Mouse (Mus musculus) neural tube, embryonic 14.5 days (tissue): ENCODE results near the gene Herc1. TPM values are rescaled to one million over a fixed set of nuclear protein-coding genes. Genes with fewer than 3 reads are reported as not detected.

Experiments
- ATAC-seq: fragments of 200-750 bp; cut with Nextera tagmentation; 2 replicates; pipeline ENCODE4 v1.8.0; 2017; ENCODE audit warnings: low read depth, mild to moderate bottlenecking, moderate TSS enrichment, moderate library complexity
- H3K27ac ChIP-seq: fragments of 300-500 bp; sonication (generic); 2 replicates; pipeline ENCODE4 v1.5.1; 2014; ENCODE audit warnings: low read depth, mild to moderate bottlenecking, control low read depth, low read length, moderate library complexity, mixed read lengths
- H3K27me3 ChIP-seq: fragments of 300-500 bp; sonication (generic); 2 replicates; pipeline ENCODE4 v1.6.1; 2014; ENCODE audit warnings: low read length; ENCODE audit not compliant: control insufficient read depth, insufficient read depth
- H3K36me3 ChIP-seq: fragments of 300-500 bp; sonication (generic); 2 replicates; pipeline ENCODE4 v1.6.1; 2014; ENCODE audit warnings: low read length, mixed read lengths; ENCODE audit not compliant: control insufficient read depth, insufficient read depth
- H3K4me1 ChIP-seq: fragments of 300-500 bp; sonication (generic); 2 replicates; pipeline ENCODE4 v1.6.1; 2014; ENCODE audit warnings: low read length; ENCODE audit not compliant: control insufficient read depth, insufficient read depth
- H3K4me2 ChIP-seq: fragments of 300-500 bp; sonication (generic); 2 replicates; pipeline ENCODE4 v1.6.1; 2014; ENCODE audit warnings: mild to moderate bottlenecking, low read depth, low read length, control low read depth
- H3K4me3 ChIP-seq: fragments of 300-500 bp; sonication (generic); 2 replicates; pipeline ENCODE4 v1.5.1; 2014; ENCODE audit warnings: low read depth, low read length, control low read depth, mixed read lengths
- H3K9ac ChIP-seq: fragments of 300-500 bp; sonication (generic); replicated peaks from 2 replicates; pipeline ENCODE4 v1.6.1; 2014; ENCODE audit warnings: low read depth, mild to moderate bottlenecking, control low read depth, low read length, mixed read lengths
- H3K9me3 ChIP-seq: fragments of 300-500 bp; sonication (generic); 2 replicates; pipeline ENCODE4 v1.6.1; 2016; ENCODE audit warnings: low read length; ENCODE audit not compliant: control insufficient read depth
- WGBS: fragments of 180-500 bp; shearing (Covaris S2); extraction: QIAGEN DNeasy Blood & Tissue Kit; methylation state at CpG from one replicate; pipeline ENCODE4 v1.1.7; 2014; 5-methylcytosine and 5-hydroxymethylcytosine counted together
- polyA plus RNA-seq: library from polyadenylated mRNA; unstranded; fragments of >200 nt; fragmentation: Nextera tagmentation; extraction: Ambion mirVana; gene quantifications from 2 replicates; pipeline ENCODE4 v1.2.1, GENCODE M21; 2014

Herc1 gene
- polyA plus RNA-seq, 1 experiment from 2014 or later, result 66.7 TPM

GRCm38 (mm10) chr9:66517746-66518145 is 167.5 kb downstream of the Herc1 start:
- H3K9ac ChIP-seq, result no peak overlapping the region
- H3K4me3 ChIP-seq, result no peak overlapping the region
- H3K4me1 ChIP-seq, result peaks cover 7% of the 10 kb centered on the region; the same call in 1 of the 2 replicates
- H3K9me3 ChIP-seq, result no peaks in the 10 kb centered on the region
- ATAC-seq, result no peak
- no peaks in the 10 kb centered on the region for H3K27me3 ChIP-seq
- WGBS, result 91% methylated on average over 10 of the region's 10 CpGs
- H3K27ac ChIP-seq, result no peak overlapping the region
- peaks cover 51% of the 10 kb centered on the region for H3K36me3 ChIP-seq
- no peak overlapping the region for H3K4me2 ChIP-seq

GRCm38 (mm10) chr9:66518251-66518650 is 168.0 kb downstream of the Herc1 start:
- Histone ChIP-seq H3K4me1 (0 out of 2 replicates have a peak, but pooled peaks cover 5% of the 10 kb centered on the region), H3K9ac (no peak overlapping the region), H3K27me3 (no peaks in the 10 kb centered on the region), H3K4me2 (no peak overlapping the region), H3K27ac (no peak overlapping the region), H3K9me3 (no peaks in the 10 kb centered on the region), H3K4me3 (no peak overlapping the region), H3K36me3 (peaks cover 52% of the 10 kb centered on the region)
- ATAC-seq, result no peak
- 85% methylated on average over 5 of the region's 5 CpGs for WGBS

- ATAC-seq, result no peak
- no peak overlapping the region for H3K4me3 ChIP-seq
- no peak overlapping the region for H3K27ac ChIP-seq
- no peak overlapping the region for H3K4me2 ChIP-seq
- peaks cover 51% of the 10 kb centered on the region for H3K36me3 ChIP-seq
- H3K27me3 ChIP-seq, result no peaks in the 10 kb centered on the region
- no peak overlapping the region for H3K9ac ChIP-seq
- WGBS, result 35% methylated on average over 5 of the region's 5 CpGs
- H3K9me3 ChIP-seq, result no peaks in the 10 kb centered on the region
- 0 out of 2 replicates have a peak, but pooled peaks cover 5% of the 10 kb centered on the region for H3K4me1 ChIP-seq
Observed at GRCm38 (mm10) chr9:66518901-66519300, 168.7 kb downstream of the Herc1 start.

GRCm38 (mm10) chr9:66520299-66520698 is 170.0 kb downstream of the Herc1 start:
- no peaks in the 10 kb centered on the region for H3K27me3 ChIP-seq
- no peak overlapping the region for H3K4me2 ChIP-seq
- H3K36me3 ChIP-seq, result peaks cover 58% of the 10 kb centered on the region
- H3K4me3 ChIP-seq, result no peak overlapping the region
- no peak for ATAC-seq
- H3K9ac ChIP-seq, result no peak overlapping the region
- no peaks in the 10 kb centered on the region for H3K9me3 ChIP-seq
- H3K27ac ChIP-seq, result no peak overlapping the region
- 95% methylated on average over 4 of the region's 4 CpGs for WGBS
- 0 out of 2 replicates have a peak, but pooled peaks cover 5% of the 10 kb centered on the region for H3K4me1 ChIP-seq

GRCm38 (mm10) chr9:66521595-66521994 is 171.3 kb downstream of the Herc1 start:
- no peak overlapping the region for H3K9ac ChIP-seq
- no peak overlapping the region for H3K4me3 ChIP-seq
- H3K4me2 ChIP-seq, result no peak overlapping the region
- no peaks in the 10 kb centered on the region for H3K9me3 ChIP-seq
- peaks cover 56% of the 10 kb centered on the region for H3K36me3 ChIP-seq
- H3K4me1 ChIP-seq, result 0 out of 2 replicates have a peak, but pooled peaks cover 5% of the 10 kb centered on the region
- WGBS, result 99% methylated on average over 3 of the region's 3 CpGs
- H3K27ac ChIP-seq, result no peak overlapping the region
- ATAC-seq, result no peak
- H3K27me3 ChIP-seq, result no peaks in the 10 kb centered on the region

- 87% methylated on average over 4 of the region's 4 CpGs for WGBS
- Histone ChIP-seq H3K9ac (no peak overlapping the region), H3K9me3 (no peaks in the 10 kb centered on the region), H3K4me1 (no peaks in the 10 kb centered on the region), H3K4me3 (no peak overlapping the region), H3K27me3 (no peaks in the 10 kb centered on the region), H3K4me2 (no peak overlapping the region), H3K36me3 (peaks cover 20% of the 10 kb centered on the region), H3K27ac (no peak overlapping the region)
- no peak for ATAC-seq
Observed at GRCm38 (mm10) chr9:66542785-66543184, 192.5 kb downstream of the Herc1 start.

Other genes starting within 250 kb of the Herc1 start
- gene Snx1, start 223.9 kb upstream of the Herc1 start, polyA plus RNA-seq, result 66.7 and 77.4 TPM in 2 replicates
- 66.6 and 81.4 TPM in 2 replicates for gene Ciao2a, start 223.8 kb upstream of the Herc1 start, polyA plus RNA-seq
- gene Dapk2, start 192.2 kb upstream of the Herc1 start, polyA plus RNA-seq, result 0.25 and 0.63 TPM in 2 replicates
- 1.3 and 1.5 TPM in 2 replicates for gene Fbxl22, start 164.1 kb downstream of the Herc1 start, polyA plus RNA-seq
- gene Usp3, start 242.7 kb downstream of the Herc1 start, polyA plus RNA-seq, result 73.7 and 83.0 TPM in 2 replicates